Mouse (Mus musculus): ENCODE measurements at regions not wholly inside any gene's neighbourhood (a gene's known extent, or its start where the extent isn't known, plus 50 kb on each side); places are given as distances from the start of the nearest gene placed in this dataset.
A peak's percentile ranks its signal among the peaks of the same experiment; 100 is the strongest.

DNA sequence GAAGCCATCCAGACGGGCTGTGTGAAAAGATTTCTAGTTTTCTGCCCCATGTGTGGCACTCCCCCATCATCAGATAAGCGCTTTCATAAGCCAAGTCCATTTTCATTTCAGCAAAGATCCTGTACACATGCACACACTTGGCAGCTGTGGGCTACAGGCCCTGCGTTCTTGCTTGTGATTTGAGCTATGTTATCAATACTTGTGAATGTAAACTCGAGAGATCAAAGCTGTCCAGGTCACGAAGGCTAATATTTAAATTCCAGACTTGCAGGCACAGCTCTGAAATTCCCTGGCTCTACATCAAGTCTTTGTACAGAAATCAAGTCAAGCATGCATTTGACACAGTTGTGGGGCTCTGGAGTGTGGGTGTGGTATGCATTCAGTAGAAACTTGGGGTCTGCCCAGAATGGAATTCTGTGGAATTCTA lies 248.8 kb upstream of the Fggy start:
- no peak for DNase-seq (ENCODE audit: extremely low spot score, low spot score)

DNA sequence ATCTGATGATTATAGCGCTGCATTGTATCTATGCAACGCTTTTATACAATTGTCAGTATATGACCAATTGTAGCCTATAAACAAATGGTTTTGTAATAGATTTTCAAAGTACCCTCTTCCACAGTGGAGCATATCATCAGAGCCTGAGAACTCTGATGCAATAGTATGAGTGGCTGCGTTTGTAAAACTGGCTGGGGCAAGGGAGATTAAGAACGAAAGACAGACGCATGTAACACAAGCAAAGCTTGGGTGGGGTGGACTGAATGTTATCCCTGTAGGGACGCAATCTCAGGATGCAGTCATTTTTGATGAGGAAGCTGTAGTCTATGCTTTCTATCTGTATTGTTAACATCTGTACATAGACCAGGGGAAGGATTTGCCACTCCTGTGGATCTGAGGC lies 246.9 kb upstream of the Fggy start:
- DNase-seq (ENCODE audit: extremely low spot score, low spot score) = no peak

GRCm38 (mm10) chr4:95317821-95318290 lies 239.5 kb upstream of the Fggy start:
- peak; percentile 48 for DNase-seq (ENCODE audit: extremely low spot score, low spot score)

GRCm38 (mm10) chr4:95318561-95318960 lies 238.7 kb upstream of the Fggy start:
- DNase-seq (ENCODE audit: extremely low spot score, low spot score) = no peak

- no peak for DNase-seq (ENCODE audit: extremely low spot score, low spot score)
These were observed 238.3 kb upstream of the Fggy start for GRCm38 (mm10) chr4:95319036-95319435.

DNA sequence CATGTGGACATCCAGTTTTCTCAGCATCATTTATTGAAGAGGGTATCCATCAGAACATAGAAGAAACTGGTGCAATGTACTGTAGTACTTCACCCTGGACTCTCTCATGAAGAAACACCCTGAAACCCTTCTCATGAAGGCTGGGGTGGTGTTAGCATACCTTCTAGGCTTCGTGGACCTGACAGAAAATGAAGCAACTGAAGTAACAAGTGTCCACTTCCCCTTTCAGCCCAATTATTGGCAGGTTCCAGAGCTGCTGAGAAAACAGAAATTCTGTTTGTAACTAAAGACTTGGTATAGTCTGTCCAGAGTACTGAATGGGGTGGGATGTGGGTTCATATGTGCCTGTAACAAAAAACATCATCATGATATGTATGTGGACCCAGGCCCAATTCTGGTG lies 231.4 kb upstream of the Fggy start:
- DNase-seq (ENCODE audit: extremely low spot score, low spot score) = no peak

DNA sequence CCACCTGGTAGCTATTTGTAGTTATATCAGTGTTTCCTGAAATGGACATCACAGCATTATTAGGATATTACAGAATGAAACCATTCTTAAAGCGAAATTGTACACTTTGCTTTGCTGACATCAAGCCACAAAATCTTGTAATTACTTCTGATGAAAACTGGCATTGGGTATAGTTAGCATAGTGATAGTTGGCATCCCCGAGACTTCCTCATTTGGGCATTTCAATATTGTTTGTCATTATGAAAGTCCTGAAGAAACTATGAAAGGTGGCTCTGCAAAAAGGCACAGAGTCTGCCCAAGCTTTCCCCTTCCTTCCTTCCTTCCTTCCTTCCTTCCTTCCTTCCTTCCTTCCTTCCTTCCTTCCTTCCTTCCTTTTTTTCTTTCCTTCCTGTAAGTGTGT lies 217.5 kb upstream of the Fggy start:
- DNase-seq (ENCODE audit: extremely low spot score, low spot score) = no peak

DNA sequence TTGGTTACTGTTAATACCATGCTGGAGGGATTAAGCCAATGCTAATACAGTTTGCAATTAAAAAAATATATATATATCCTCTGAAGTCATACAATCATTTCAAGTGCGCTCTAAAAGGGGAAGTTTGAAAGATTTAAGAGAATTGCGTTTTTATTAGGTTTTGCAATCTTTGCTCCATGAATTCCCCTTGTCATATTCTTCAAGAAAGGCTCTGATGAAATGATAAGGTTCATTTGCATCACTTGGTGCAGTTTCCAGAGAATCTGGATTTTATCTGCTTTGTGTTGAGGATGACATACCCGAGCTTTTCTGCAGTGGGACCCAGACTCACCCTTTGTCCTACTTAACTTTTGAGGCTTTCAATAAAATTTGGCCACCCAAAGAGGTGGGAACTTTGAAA lies 216.4 kb upstream of the Fggy start:
- no peak for DNase-seq (ENCODE audit: extremely low spot score, low spot score)

DNA sequence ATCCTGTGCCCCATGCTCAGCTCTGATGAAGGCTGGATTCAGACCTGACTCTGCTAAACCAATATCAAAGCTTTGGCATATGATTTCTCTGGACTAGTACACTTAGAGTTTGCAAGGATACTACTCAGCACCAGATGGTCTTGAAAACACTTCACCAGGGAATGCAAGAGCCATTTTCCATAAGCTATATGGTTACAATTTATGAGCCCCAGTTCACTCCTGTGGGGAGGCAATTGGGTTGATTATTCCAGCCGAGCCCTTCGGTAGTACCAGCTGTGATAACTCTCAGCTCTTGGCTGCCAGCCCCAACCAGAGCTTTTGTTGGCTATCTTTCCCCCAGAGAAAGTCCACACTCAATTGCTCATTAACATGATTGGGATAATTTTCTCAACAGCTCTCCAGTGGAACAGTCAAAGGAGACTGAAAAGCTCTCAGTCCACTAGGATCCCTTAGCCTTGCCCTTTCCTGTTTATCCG lies 210.5 kb upstream of the Fggy start:
- DNase-seq (ENCODE audit: extremely low spot score, low spot score) = no peak

DNA sequence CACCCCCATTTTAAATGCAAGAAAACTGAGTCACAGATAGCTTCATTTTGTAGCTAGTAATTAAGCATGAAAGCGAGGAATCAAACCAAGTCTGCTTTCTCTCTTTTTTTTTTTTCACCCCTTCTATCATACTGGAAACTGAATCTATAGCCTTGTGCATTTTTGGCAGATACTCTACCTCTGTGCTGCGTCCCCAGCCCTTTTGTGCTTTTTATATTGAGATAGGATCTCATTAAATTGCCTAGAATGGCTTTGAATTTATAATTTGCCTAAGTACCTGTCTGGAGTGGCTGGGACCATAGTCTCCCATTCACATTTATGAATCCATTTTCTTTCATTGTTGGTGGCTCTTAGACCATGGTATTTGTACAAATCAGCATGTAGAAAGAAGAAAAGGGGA lies 209.9 kb upstream of the Fggy start:
- no peak for DNase-seq (ENCODE audit: extremely low spot score, low spot score)

DNA sequence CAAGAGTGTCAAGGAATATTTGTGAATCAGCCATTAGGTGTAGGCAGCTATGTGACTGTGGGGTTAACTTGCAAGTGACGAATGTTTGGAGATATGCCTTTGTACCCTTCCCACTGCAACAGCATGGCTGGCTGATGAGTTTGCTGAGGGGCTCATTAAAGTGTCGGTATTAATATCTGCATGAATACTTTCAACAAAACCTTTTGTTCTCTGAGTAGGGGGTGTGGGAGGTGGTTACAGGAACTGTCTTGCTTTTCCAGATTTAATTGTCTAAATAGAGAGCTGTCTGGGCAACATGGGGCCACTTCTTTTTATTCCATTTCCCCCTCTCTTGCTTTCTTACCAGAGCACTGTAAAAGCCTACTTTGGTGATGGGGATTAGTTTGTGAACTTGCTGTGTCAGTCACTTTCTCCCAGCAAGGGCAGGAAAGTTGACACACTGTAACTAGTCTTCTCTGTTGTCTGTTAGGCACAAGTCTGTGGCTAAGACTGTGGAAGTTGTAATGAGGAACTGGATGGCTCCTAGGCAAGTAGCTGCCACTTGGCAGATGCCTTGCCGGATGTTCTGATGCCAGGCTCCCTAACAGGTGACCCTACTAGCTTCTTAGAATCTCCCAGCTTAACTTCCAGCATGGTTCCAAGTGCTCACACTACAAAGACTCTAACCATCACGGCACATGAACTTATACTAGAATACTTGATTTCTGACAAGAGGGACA lies 208.7 kb upstream of the Fggy start:
- no peak for DNase-seq (ENCODE audit: extremely low spot score, low spot score)

GRCm38 (mm10) chr4:95353894-95354319 lies 203.4 kb upstream of the Fggy start:
- DNase-seq (ENCODE audit: extremely low spot score, low spot score) = no peak

DNA sequence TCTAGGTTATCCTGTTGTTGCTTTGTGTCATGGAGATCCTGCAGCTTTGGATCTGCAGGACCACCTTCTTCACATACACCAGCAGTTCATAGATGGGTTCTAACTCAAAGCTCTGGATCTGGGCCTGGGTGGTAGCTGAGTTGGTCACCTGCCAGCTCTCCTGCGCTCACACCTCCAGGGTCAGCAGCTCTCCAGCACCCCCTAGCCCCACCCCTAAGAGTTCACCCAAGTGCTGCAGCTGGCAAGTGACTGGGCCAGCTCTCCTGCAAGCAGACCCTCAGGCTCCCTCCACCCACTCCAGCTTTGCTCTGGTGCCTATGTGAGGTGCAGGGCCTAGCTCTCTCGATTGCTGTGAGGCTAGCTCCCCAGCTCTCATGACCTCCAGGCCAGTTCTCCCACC lies 198.6 kb upstream of the Fggy start:
- DNase-seq (ENCODE audit: extremely low spot score, low spot score) = no peak

GRCm38 (mm10) chr4:95360336-95360967 lies 196.9 kb upstream of the Fggy start:
- DNase-seq (ENCODE audit: extremely low spot score, low spot score) = no peak

- no peak for DNase-seq (ENCODE audit: extremely low spot score, low spot score)
These were observed 192.8 kb upstream of the Fggy start for GRCm38 (mm10) chr4:95364376-95365082.

DNA sequence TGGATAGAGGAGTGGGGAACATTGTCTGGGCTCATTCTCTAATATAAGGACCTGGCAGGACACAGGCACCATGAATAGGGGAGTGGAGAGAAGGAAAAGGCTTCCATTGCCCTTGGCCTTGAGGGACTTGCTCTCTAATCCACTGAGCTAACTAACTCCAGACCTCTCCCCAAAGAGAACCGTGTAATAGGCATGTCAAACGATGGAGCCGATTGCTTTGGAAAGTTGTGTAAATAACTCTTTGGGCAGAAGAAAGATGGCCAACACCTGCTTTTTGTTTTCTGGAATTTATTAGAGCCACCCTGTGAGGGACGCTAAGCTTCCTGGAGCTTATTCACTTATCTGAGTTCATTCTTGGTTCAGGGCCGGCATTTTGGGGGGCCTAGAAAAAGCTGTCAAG lies 180.9 kb upstream of the Fggy start:
- DNase-seq (ENCODE audit: extremely low spot score, low spot score) = no peak

DNA sequence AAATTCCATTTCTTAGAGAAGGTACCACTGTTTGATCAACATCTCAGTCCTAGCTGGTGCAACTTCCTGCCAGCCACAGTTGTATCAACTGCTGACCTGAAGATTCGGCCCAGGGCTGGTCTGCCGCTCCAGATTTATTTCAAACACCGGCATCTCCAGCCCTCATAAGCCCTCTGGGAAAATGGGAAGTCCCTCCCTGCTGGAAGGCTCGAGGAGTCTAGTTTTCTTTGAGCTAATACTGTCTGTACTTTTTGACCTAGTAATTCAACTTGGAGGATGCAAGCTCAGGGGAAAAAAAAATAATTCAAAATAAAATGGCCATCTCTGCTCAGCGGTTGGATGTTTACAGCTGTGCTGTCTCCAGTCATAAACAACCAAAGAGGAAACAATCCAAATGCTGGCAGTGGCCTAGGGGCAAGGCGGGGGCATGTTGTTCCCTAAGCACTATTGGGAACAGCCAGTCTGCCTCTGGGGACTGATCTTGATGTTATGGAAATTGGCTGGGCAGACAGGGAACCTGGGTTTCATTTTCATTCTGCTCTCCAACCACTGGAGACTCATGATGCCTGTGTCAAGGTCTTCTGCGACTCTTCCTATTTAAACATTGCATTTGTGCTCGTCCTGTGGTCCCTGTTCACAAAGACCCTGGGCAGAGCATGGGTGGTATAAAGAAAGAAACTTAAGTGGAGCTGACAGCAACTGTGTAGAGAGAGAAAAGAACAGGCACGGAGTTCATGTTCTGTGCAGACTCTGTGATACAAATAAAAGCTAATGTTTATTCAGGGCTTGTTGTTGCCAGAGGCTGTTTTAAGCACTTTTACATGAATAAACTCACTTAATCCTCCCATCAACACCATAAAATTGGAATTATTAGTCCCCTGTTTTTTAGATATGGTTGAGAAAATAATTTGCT lies 179.8 kb upstream of the Fggy start:
- DNase-seq (ENCODE audit: extremely low spot score, low spot score) = no peak

- no peak for DNase-seq (ENCODE audit: extremely low spot score, low spot score)
These were observed 178.7 kb upstream of the Fggy start for GRCm38 (mm10) chr4:95378645-95379044.

DNA sequence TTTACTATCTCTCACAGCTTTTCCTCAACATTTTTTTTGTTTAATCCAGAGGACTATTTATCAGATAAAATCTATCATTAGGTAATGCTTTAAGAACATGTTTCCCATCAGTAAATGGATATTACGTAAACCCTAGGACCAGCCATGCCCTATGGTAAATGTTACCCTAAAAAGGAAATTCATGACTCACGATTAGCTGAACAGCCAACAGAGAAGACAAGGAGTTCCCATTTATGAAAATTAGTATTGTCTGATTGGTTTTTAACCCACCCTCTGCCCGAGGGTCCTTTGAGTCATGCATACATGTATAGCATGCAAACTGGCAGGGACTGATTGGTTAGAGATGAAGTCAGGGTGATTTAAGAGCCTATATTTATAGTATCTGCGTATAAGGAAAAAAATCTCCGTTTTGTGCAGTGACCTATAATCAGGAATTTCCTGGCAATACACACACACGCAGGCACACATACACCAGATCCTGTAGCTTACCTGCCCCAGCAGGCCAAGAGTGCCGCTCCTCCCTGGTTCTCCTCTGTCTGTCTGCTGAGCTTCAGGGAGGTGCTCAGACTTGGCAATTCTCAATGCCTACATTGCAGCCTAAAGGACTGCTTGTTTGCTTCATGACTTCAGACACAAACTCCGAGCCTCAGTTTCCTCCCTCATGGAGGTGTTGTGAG lies 174.0 kb upstream of the Fggy start:
- DNase-seq (ENCODE audit: extremely low spot score, low spot score) = no peak

DNA sequence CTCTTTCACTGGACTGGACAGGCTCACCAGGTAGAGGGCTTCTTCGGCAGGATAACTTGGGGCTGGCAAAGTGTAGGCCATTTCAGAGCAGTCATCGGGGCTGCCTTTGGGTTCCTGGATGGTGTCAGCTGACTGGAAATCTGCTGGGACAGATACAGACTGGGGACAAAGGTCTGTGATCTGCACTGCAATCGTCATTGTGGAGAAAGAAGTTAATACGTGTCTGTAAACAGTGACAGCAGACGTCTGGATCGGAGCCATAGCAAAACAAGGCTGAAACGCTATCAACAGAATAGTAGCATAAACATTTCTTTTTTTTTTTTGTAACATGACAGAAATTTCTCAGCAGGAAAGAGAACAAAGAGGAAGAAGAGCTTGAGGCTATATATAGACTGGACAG lies 171.8 kb upstream of the Fggy start:
- no peak for DNase-seq (ENCODE audit: extremely low spot score, low spot score)

GRCm38 (mm10) chr4:95386021-95386420 lies 171.3 kb upstream of the Fggy start:
- DNase-seq (ENCODE audit: extremely low spot score, low spot score) = no peak

Measured in neural tube, embryonic 10.5 days (tissue).